Mouse (Mus musculus): Measurements from ENCODE around the gene Tk2. TPM values are rescaled to one million over a fixed set of nuclear protein-coding genes. Genes with fewer than 3 reads are reported as not detected.
A peak's percentile ranks its signal among the peaks of the same experiment; 100 is the strongest.
"Not testable (repeated sequence)": the region's sequence is repeated elsewhere in the genome, so short reads cannot be mapped to it uniquely, and the experiment has no call there.

Gene Tk2
- polyA plus RNA-seq (2015; fragmentation: Nextera tagmentation; extraction: Ambion mirVana): 16.8 and 17.7 TPM in 2 replicates

DNA sequence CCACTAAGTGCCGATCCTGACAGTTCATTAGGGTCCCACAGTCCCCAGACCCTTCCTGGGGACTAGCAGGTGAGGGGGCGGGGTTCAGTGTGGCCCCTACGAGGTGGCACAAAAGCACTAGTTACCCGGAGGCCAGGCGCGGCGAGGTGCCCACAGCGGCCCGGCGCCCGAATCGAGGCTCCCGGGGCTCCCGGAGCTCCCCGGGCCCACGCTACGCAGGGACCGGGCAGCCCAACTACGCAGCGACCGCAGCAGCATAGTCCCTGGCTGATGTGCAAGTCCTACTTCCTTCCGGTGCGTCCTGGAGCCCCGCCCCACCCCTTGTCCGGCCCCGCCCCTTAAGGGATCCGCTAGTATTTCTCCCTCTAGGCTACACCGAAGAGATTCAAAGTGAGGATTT lies at the start of gene Tk2:
Tk2 (minus strand) TSS at position 283 of the 400 bp plus-strand sequence.
- no peak for TF ChIP-seq CTCF (IDR thresholded peaks at IDR 0.05)
- no peak for TF ChIP-seq EP300 (IDR thresholded peaks at IDR 0.05)
- DNase-seq (ENCODE audit: low spot score): peak; percentile 93
- WGBS: under 1% methylated on average over 28 of the region's 28 CpGs

DNA sequence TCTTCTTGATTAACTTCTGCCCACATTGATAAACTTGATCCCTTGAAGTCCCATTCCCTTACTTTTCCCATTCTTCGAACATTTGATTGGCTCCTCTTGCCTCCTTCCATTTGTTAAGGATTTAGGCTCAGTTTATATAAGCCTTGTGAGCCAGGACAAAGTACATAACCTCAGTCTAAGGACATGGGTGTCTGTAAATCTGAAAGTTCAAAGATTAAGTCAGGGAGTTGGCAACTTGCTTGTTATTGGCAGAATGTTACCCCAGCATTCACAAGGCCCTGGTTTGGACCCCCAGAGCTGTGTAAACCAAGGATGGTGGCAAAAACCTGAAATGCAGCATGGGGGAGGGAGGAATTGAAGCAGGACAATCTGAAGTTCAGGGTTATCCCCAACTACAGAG lies 46.0 kb upstream of the Tk2 start:
- Histone ChIP-seq H3K4me2 (replicated peaks; ENCODE audit: low read depth, low read length) (no peak overlapping the region), H3K27me3 (replicated peaks; ENCODE audit: insufficient read depth, low read length) (no peaks in the 10 kb centered on the region), H3K36me3 (ENCODE audit: insufficient read depth, low read length) (no peaks in the 10 kb centered on the region), H3K27ac (ENCODE audit: low read length) (no peak overlapping the region), H3K4me3 (ENCODE audit: low read depth, low read length) (no peak overlapping the region), H3K9me3 (ENCODE audit: low read length) (no peaks in the 10 kb centered on the region), H3K4me1 (ENCODE audit: insufficient read depth, low read depth, low read length) (no peaks in the 10 kb centered on the region), H3K9ac (replicated peaks; ENCODE audit: low read depth) (no peak overlapping the region)
- no peak for DNase-seq (ENCODE audit: low spot score)
- ATAC-seq: no peak
- TF ChIP-seq CTCF (IDR thresholded peaks at IDR 0.05): no peak
- TF ChIP-seq EP300 (IDR thresholded peaks at IDR 0.05): no peak
- 89% methylated on average over 1 of the region's 1 CpGs for WGBS

More for the DNA sequence above, at the start of gene Tk2:
- H3K4me1 ChIP-seq (ENCODE audit: insufficient read depth, low read depth, low read length): peaks cover 4% of the 10 kb centered on the region; the same call in 1 of the 2 replicates
- peak; percentile 92 for ATAC-seq
- no peaks in the 10 kb centered on the region for H3K9me3 ChIP-seq (ENCODE audit: low read length)
- H3K4me2 ChIP-seq (replicated peaks; ENCODE audit: low read depth, low read length): peak within 1 kb of the TSS; percentile 87
- H3K27ac ChIP-seq (ENCODE audit: low read length): peak within 1 kb of the TSS; percentile 76
- H3K27me3 ChIP-seq (replicated peaks; ENCODE audit: insufficient read depth, low read length): no peaks in the 10 kb centered on the region
- H3K36me3 ChIP-seq (ENCODE audit: insufficient read depth, low read length): no peaks in the 10 kb centered on the region
- peak within 1 kb of the TSS; percentile 82 for H3K9ac ChIP-seq (replicated peaks; ENCODE audit: low read depth)
- H3K4me3 ChIP-seq (ENCODE audit: low read depth, low read length): peak within 1 kb of the TSS; percentile 84

DNA sequence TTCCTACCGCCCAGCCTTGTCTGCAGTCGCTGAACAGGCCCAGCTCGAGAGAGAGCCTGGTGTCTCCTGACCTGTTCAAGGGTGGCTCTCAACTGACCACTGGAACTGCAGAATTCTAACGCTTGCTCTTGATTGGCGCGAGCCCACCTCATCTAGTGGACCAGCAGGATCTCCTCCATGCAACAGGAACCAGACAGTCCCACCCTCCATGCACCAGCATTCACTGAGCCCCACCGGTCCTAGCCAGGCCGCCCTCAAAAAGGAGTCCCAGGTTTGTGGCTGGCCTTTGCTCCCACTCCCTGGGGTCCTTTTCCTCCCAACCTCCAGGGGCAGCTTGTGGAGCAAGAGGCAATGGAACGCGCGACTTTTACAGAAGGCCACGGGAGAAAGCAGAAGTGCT lies 44.7 kb upstream of the Tk2 start, which contains the start of gene Cmtm2a:
Cmtm2a (minus strand) TSS at position 101 of the 400 bp plus-strand sequence.
- 80% methylated on average over 12 of the region's 12 CpGs for WGBS
- not testable (repeated sequence) for H3K36me3 ChIP-seq (ENCODE audit: insufficient read depth, low read length); H3K9ac ChIP-seq (replicated peaks; ENCODE audit: low read depth); DNase-seq (ENCODE audit: low spot score); H3K4me3 ChIP-seq (ENCODE audit: low read depth, low read length); H3K27ac ChIP-seq (ENCODE audit: low read length); H3K27me3 ChIP-seq (replicated peaks; ENCODE audit: insufficient read depth, low read length); H3K9me3 ChIP-seq (ENCODE audit: low read length); H3K4me1 ChIP-seq (ENCODE audit: insufficient read depth, low read depth, low read length); H3K4me2 ChIP-seq (replicated peaks; ENCODE audit: low read depth, low read length); ATAC-seq

DNA sequence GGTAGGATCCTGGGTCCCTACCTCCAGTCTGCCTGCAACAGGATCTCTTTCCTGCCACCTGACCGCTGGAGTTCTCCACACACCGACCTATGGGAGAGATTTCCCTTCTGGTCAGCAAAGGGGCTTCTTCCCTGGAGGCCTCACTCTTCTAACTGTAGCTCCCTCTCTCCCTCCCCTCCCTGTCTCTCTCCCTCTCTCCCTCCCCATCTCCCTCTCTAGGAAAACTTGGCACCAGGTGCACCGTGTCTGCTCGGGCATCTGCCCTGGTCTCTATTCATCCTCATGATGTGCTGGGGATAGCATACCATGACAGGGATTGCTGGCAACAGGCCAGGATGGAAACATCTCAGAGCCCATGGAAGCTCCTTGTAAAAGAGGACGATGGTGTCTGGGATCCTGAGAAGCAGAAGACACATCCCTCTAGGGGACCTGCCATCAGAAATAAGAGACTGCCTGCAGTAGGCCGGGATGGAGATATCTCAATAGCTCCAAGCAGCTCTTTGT lies 20.6 kb upstream of the Tk2 start:
- no peak overlapping the region for H3K4me2 ChIP-seq (replicated peaks; ENCODE audit: low read depth, low read length)
- no peaks in the 10 kb centered on the region for H3K9me3 ChIP-seq (ENCODE audit: low read length)
- ATAC-seq (no peak), DNase-seq (ENCODE audit: low spot score) (no peak)
- no peak overlapping the region for H3K4me3 ChIP-seq (ENCODE audit: low read depth, low read length)
- 80% methylated on average over 6 of the region's 6 CpGs for WGBS
- no peaks in the 10 kb centered on the region for H3K27me3 ChIP-seq (replicated peaks; ENCODE audit: insufficient read depth, low read length)
- peaks cover under 1% of the 10 kb centered on the region; the same call in 1 of the 2 replicates for H3K36me3 ChIP-seq (ENCODE audit: insufficient read depth, low read length)
- H3K27ac ChIP-seq (ENCODE audit: low read length): no peak overlapping the region
- H3K4me1 ChIP-seq (ENCODE audit: insufficient read depth, low read depth, low read length): no peaks in the 10 kb centered on the region
- no peak overlapping the region for H3K9ac ChIP-seq (replicated peaks; ENCODE audit: low read depth)
- TF ChIP-seq CTCF (IDR thresholded peaks at IDR 0.05): no peak
- no peak for TF ChIP-seq EP300 (IDR thresholded peaks at IDR 0.05)

DNA sequence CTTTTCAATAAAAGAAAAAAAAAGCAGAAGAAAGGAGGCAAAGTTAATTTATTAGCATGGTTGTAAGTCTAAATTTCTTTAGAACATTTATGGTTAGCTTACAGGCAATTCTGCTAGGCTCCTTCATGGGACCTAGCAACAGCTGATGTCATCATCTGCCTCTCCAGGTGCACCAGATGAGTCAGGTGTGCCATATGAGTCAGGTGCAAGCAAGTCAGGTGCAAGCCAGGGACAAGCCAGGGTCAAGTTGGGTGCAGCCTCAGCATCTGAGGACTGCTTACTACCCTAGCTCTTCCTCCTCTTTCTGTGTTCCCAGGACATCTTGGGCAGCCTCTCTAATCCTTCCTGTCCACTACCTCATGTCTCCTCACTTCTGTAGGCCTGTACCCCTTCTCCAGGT lies 20.0 kb upstream of the Tk2 start:
- no peak overlapping the region for H3K4me3 ChIP-seq (ENCODE audit: low read depth, low read length)
- no peaks in the 10 kb centered on the region for H3K27me3 ChIP-seq (replicated peaks; ENCODE audit: insufficient read depth, low read length)
- H3K27ac ChIP-seq (ENCODE audit: low read length): no peak overlapping the region
- ATAC-seq (no peak), DNase-seq (ENCODE audit: low spot score) (no peak)
- H3K9ac ChIP-seq (replicated peaks; ENCODE audit: low read depth): no peak overlapping the region
- no peaks in the 10 kb centered on the region for H3K4me1 ChIP-seq (ENCODE audit: insufficient read depth, low read depth, low read length)
- H3K4me2 ChIP-seq (replicated peaks; ENCODE audit: low read depth, low read length): no peak overlapping the region
- H3K9me3 ChIP-seq (ENCODE audit: low read length): no peaks in the 10 kb centered on the region
- peaks cover 5% of the 10 kb centered on the region; the same call in 1 of the 2 replicates for H3K36me3 ChIP-seq (ENCODE audit: insufficient read depth, low read length)
- TF ChIP-seq EP300 (IDR thresholded peaks at IDR 0.05) (no peak), CTCF (IDR thresholded peaks at IDR 0.05) (no peak)

DNA sequence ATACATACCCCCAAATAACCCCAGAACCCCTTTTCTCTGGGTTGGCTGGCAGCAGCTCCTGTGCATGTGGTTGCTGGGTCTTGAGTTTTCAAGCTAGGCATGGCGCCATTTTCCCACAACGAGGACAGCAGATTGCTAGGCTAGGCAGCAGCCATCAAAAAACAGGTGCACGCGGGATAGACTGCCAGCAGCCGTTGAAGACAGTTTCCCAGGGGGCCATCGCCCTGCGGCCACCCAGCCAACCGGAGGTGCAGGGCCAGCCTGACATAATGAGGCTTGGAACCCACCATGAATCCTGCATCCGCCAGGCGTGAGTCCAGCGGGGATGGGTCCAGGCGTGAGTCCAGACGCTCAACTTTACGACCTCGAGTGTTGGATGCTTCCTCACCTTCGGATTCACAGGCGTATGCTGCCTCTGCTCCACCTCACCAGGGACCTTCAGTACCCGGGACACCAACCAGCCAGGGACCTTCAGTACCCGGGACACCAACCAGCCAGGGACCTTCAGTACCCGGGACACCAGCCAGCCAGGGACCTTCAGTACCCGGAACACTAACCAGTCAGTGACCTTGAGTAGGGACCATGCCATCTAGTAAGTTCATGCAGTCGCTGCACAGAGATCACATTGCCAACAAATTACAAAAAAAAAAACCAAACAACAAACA lies 16.0 kb upstream of the Tk2 start:
- not testable (repeated sequence) for H3K4me2 ChIP-seq (replicated peaks; ENCODE audit: low read depth, low read length); DNase-seq (ENCODE audit: low spot score); H3K9me3 ChIP-seq (ENCODE audit: low read length); H3K27ac ChIP-seq (ENCODE audit: low read length); ATAC-seq; H3K9ac ChIP-seq (replicated peaks; ENCODE audit: low read depth); H3K4me3 ChIP-seq (ENCODE audit: low read depth, low read length); H3K36me3 ChIP-seq (ENCODE audit: insufficient read depth, low read length); H3K4me1 ChIP-seq (ENCODE audit: insufficient read depth, low read depth, low read length); H3K27me3 ChIP-seq (replicated peaks; ENCODE audit: insufficient read depth, low read length)
- 98% methylated on average over 22 of the region's 22 CpGs for WGBS

DNA sequence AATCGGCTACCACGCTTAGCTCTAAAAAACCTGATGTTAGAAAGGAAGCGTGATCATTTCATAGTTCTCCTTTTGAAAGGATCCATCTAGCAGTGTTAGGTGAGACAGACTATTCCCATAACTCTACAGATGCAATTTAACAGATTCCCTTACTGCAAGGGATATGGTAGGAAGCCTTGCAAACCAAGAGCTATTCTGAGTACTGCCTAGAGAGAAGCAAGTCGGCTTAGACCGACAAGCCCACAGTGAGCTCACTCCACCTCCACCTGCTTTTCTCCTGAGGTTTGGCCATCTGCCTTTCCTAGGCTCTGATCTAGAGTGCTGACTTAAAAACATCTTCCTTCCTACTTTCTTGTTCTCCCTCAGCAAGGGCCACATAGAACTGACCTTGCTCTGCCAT lies 13.4 kb upstream of the Tk2 start:
- not testable (repeated sequence) for H3K27ac ChIP-seq (ENCODE audit: low read length); DNase-seq (ENCODE audit: low spot score); H3K9ac ChIP-seq (replicated peaks; ENCODE audit: low read depth); H3K4me3 ChIP-seq (ENCODE audit: low read depth, low read length); H3K4me2 ChIP-seq (replicated peaks; ENCODE audit: low read depth, low read length); ATAC-seq; H3K27me3 ChIP-seq (replicated peaks; ENCODE audit: insufficient read depth, low read length); H3K4me1 ChIP-seq (ENCODE audit: insufficient read depth, low read depth, low read length); H3K9me3 ChIP-seq (ENCODE audit: low read length)
- WGBS: 96% methylated on average over 5 of the region's 5 CpGs
- peaks cover 18% of the 10 kb centered on the region; the same call in 1 of the 2 replicates for H3K36me3 ChIP-seq (ENCODE audit: insufficient read depth, low read length)
